Mouse (Mus musculus) midbrain, embryonic 10.5 days (tissue): ENCODE measurements around the gene Olfr1383. TPM values are rescaled to one million over a fixed set of nuclear protein-coding genes. Genes with fewer than 3 reads are reported as not detected.
"Not testable (repeated sequence)": the region's sequence is repeated elsewhere in the genome, so short reads cannot be mapped to it uniquely, and the experiment has no call there.

Source experiments
- DNase-seq: peaks from one replicate; pipeline ENCODE4 v3.0.0-alpha.2; 2017; ENCODE audit warnings: low spot score
- H3K27ac ChIP-seq: fragments of 300-500 bp; sonication (generic); replicated peaks from 2 replicates; pipeline ENCODE4 v1.5.1; 2016; ENCODE audit warnings: mild to moderate bottlenecking
- H3K27me3 ChIP-seq: fragments of 300-500 bp; sonication (generic); 2 replicates; pipeline ENCODE4 v1.6.1; 2016; ENCODE audit warnings: low read depth, mild to moderate bottlenecking; ENCODE audit not compliant: poor library complexity, severe bottlenecking
- H3K36me3 ChIP-seq: fragments of 300-500 bp; sonication (generic); 2 replicates; pipeline ENCODE4 v1.6.1; 2016; ENCODE audit warnings: mild to moderate bottlenecking, moderate library complexity
- H3K4me1 ChIP-seq: fragments of 300-500 bp; sonication (generic); 2 replicates; pipeline ENCODE4 v1.6.1; 2016
- H3K4me3 ChIP-seq: fragments of 300-500 bp; sonication (generic); 2 replicates; pipeline ENCODE4 v1.5.1; 2016; ENCODE audit warnings: mild to moderate bottlenecking, moderate library complexity
- H3K9me3 ChIP-seq: fragments of 300-500 bp; sonication (generic); replicated peaks from 2 replicates; pipeline ENCODE4 v1.6.1; 2016; ENCODE audit warnings: mild to moderate bottlenecking
- WGBS: fragments of 180-500 bp; shearing (Covaris S2); methylation state at CpG from one replicate; pipeline ENCODE4 v1.1.7; 2016; 5-methylcytosine and 5-hydroxymethylcytosine counted together
- polyA plus RNA-seq: library from polyadenylated mRNA; unstranded; fragments of >200 nt; fragmentation: Nextera tagmentation; extraction: Ambion mirVana; gene quantifications from 2 replicates; pipeline ENCODE4 v1.2.1, GENCODE M21; 2016

Olfr1383 gene
- not detected in 2 replicates for polyA plus RNA-seq

DNA sequence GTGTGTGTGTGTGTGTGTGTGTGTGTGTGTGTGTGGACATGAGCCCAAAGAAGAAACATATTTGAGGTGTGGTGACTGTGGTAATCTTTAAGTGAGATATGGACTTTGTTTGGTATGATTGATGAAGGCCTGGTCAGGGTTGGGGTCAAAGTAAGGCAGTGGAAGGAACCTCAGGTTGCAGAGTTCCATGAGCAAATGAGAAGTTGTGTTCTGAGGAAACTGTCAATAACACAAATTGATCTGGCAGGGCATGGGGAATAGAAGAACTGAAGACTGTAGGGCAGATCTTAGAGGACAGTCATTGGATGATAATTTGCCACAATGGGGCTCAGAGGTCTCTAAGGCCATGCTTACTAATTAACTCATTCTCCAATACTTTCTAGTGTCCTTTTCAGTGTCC lies at the start of gene Olfr1383:
Gene Olfr1383 (plus strand): TSS at position 301 of the 400 bp plus-strand sequence.
- no peak within 1 kb of the TSS for H3K27ac ChIP-seq
- H3K27me3 ChIP-seq, result no peaks in the 10 kb centered on the region
- DNase-seq, result no peak
- H3K4me1 ChIP-seq, result no peaks in the 10 kb centered on the region
- no peaks in the 10 kb centered on the region for H3K9me3 ChIP-seq
- no peak within 1 kb of the TSS for H3K4me3 ChIP-seq
- no peaks in the 10 kb centered on the region for H3K36me3 ChIP-seq

DNA sequence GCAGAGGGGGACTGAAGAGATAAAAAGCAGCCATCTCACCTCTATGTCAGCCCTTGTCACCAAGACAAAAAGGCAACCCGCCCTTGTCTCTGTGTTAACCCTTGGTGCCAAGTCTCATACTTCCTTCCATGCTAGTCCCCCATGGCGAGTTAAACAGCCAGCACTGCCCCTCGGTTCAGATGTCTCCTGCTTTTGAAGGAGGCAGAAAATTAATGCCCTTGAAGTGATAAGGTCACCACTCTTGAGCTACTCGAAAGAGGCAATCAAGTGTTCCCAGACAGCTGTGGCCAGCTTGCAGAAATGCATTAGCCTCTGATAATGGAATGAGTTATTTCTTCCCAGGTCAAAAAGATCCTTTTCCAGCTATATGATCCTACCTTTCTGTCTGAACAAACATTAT lies 33.5 kb upstream of the Olfr1383 start:
- WGBS, result 77% methylated on average over 4 of the region's 4 CpGs
- no peaks in the 10 kb centered on the region for H3K27me3 ChIP-seq

DNA sequence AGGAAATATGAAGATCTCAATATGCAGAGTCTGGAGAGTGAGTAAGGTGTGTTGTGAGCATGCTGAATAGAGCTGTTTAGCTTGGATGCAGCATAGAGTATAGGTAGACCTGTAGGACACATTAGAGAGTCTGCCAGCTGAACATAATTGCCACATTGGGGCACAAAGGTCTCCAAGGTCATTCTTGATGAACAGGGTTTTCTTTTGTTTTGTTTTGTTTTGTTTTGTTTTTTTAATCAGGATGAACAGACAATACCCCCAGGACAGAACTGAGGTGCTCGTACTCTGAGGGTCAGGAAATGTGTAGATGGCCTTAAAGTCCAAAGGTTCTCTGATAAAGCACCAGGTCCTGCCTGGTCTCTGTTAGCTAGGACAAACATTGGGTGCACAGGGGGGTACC lies 30.7 kb upstream of the Olfr1383 start, which contains the start of gene Olfr1385:
Gene Olfr1385 (plus strand): TSS at position 301 of the 400 bp plus-strand sequence.
- WGBS, result 89% methylated on average over 1 of the region's 1 CpGs
- H3K9me3 ChIP-seq, DNase-seq, H3K27ac ChIP-seq, H3K27me3 ChIP-seq, H3K4me1 ChIP-seq, H3K36me3 ChIP-seq, H3K4me3 ChIP-seq: not testable (repeated sequence)

More for the DNA sequence above, 33.5 kb upstream of the Olfr1383 start:
- Histone ChIP-seq H3K27ac (no peak overlapping the region), H3K4me3 (no peak overlapping the region), H3K36me3 (no peaks in the 10 kb centered on the region), H3K4me1 (no peaks in the 10 kb centered on the region), H3K9me3 (no peaks in the 10 kb centered on the region)
- DNase-seq, result no peak

DNA sequence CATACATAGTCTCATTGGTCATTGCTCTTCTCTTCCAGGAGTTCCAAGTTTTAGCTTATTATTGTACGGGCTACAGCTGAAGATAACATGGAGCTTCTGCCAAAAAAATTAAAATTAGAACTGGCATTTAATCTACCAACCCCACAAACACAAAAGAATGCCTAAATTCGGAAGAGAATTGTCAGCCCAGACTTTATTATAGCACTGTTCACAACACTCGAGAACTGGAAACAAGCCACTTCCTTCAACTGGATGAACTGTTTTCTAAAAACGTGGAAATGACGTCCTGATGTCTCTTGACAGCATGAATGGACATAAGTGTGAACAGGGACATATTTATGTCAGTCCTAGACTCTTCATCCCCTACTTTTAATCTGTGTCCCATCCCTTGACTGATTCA lies 1.4 kb upstream of the Olfr1383 start:
- 82% methylated on average over 5 of the region's 5 CpGs for WGBS
- Histone ChIP-seq H3K4me1 (no peaks in the 10 kb centered on the region), H3K36me3 (no peaks in the 10 kb centered on the region), H3K27me3 (no peaks in the 10 kb centered on the region), H3K9me3 (no peaks in the 10 kb centered on the region), H3K4me3 (no peak overlapping the region), H3K27ac (no peak overlapping the region)
- no peak for DNase-seq

DNA sequence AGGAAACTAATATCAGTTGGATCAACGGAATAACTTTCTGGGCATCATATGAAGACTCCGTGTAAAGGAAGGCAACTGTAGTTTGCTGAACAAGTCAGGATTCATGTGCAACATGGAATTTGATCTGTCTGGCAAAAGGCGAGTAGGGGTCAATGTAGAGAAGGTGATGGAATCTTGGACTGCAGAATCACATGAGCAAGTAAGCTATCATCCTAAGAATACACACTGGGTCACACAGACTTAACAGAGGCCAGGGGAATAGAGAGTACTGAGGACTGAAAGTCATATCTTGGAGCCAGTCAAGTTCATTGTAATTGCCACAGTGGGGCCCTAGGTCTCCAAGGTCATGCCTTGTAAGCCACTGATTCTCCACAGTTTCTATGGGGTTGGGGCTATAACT lies 8.5 kb downstream of the Olfr1383 start, which contains the start of gene Olfr1382:
Gene Olfr1382 (plus strand): TSS at position 301 of the 400 bp plus-strand sequence.
- 84% methylated on average over 3 of the region's 3 CpGs for WGBS
- no peaks in the 10 kb centered on the region for H3K4me1 ChIP-seq
- DNase-seq, result no peak
- no peaks in the 10 kb centered on the region for H3K9me3 ChIP-seq
- no peak within 1 kb of the TSS for H3K27ac ChIP-seq
- H3K27me3 ChIP-seq, result no peaks in the 10 kb centered on the region
- no peaks in the 10 kb centered on the region for H3K36me3 ChIP-seq
- no peak within 1 kb of the TSS for H3K4me3 ChIP-seq

DNA sequence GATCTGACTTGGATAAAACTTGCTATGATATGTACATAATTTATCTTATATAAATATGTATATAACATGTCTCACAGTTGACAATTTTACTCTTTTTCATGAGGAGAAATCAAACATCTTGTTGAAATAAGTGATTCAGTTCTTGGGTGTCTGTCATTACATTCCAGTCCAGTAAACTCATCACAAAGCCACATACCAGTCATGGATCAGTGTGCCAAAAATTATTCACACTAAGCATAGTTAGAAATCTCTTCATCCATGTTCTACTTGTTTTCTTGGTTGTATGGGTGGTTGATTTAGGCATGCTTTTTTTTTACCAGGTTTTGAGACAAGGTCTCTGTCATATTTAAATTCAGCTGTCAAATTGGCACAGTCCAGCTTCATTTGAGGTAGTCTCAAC lies 13.3 kb downstream of the Olfr1383 start:
- H3K4me1 ChIP-seq, result no peaks in the 10 kb centered on the region
- no peaks in the 10 kb centered on the region for H3K36me3 ChIP-seq
- no peak for DNase-seq
- H3K27me3 ChIP-seq, result no peaks in the 10 kb centered on the region
- H3K9me3 ChIP-seq, result no peaks in the 10 kb centered on the region
- no peak overlapping the region for H3K27ac ChIP-seq
- no peak overlapping the region for H3K4me3 ChIP-seq

DNA sequence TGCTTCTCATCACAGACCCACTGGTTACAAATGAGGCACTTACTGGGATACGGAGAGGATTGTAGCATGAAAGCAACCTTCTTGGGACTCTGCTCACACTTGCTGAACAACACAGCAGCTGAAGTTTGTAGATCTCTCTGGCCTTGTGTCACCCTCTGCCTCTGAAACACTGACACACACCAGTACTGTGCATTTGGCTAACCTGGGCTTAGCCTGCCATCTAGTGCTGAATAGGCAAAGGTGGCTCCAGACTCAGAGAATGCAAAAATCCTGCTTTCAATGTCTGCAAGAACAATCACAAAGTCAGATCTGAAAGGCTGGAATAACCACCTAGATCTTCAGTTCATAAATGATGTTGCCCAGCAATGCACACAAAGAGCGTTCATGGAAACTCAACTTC lies 17.2 kb downstream of the Olfr1383 start:
- H3K36me3 ChIP-seq, DNase-seq, H3K4me1 ChIP-seq, H3K9me3 ChIP-seq, H3K27ac ChIP-seq, H3K27me3 ChIP-seq, H3K4me3 ChIP-seq: not testable (repeated sequence)
- WGBS, result 89% methylated on average over 2 of the region's 2 CpGs

DNA sequence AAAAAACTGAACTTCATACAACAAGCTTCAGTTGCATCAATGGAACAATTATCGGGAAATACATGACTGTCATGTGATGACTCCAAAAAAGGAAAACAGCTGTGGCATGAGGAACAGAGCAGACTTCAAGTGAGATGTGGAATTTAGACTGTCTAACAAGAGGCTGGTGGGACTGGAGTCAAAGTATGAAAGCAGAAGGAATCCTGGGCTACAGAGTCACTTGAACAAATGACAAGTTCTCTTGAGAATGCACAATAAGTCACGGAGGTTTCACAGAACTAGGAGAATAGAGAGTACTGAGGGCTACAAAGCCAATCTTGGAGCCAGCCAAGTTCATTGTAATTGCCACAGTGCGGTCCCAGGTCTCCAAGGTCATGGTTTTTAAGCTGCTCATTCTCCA lies 23.7 kb downstream of the Olfr1383 start, which contains the start of gene Olfr1381:
Gene Olfr1381 (plus strand): TSS at position 301 of the 400 bp plus-strand sequence.
- not testable (repeated sequence) for H3K36me3 ChIP-seq, H3K27me3 ChIP-seq, H3K9me3 ChIP-seq, DNase-seq, H3K4me1 ChIP-seq, H3K4me3 ChIP-seq, H3K27ac ChIP-seq
- WGBS, result 74% methylated on average over 3 of the region's 3 CpGs

DNA sequence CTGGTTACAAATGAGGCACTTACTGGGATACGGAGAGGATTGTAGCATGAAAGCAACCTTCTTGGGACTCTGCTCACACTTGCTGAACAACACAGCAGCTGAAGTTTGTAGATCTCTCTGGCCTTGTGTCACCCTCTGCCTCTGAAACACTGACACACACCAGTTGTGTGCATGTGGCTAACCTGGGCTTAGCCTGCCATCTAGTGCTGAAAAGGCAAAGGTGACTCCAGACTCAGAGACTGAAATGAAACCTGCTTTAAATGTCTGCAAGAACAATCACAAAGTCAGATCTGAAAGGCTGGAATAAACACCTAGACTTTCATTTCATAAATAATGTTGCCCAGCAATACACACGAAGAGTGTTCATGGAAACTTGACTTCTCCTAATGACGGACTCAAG lies 34.6 kb downstream of the Olfr1383 start:
- 88% methylated on average over 3 of the region's 3 CpGs for WGBS
- not testable (repeated sequence) for H3K9me3 ChIP-seq, H3K27ac ChIP-seq, H3K4me1 ChIP-seq, DNase-seq, H3K4me3 ChIP-seq, H3K36me3 ChIP-seq, H3K27me3 ChIP-seq

DNA sequence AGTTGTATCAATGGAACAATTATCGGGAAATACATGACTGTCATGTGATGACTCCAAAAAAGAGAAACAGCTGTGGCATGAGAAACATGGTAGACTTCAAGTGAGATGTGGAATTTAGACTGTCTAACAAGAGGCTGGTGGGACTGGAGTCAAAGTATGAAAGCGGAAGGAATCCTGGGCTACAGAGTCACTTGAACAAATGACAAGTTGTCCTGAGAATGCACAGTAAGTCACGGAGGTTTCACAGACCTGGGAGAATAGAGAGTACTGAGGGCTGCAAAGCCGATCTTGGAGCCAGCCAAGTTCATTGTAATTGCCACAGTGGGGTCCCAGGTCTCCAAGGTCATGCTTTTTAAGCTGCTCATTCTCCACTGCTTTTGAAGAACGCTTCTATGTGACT lies 37.1 kb downstream of the Olfr1383 start, which contains the start of gene Olfr1380:
Gene Olfr1380 (plus strand): TSS at position 301 of the 400 bp plus-strand sequence.
- H3K27ac ChIP-seq, DNase-seq, H3K4me3 ChIP-seq, H3K4me1 ChIP-seq, H3K36me3 ChIP-seq, H3K9me3 ChIP-seq, H3K27me3 ChIP-seq: not testable (repeated sequence)
- 72% methylated on average over 5 of the region's 5 CpGs for WGBS

DNA sequence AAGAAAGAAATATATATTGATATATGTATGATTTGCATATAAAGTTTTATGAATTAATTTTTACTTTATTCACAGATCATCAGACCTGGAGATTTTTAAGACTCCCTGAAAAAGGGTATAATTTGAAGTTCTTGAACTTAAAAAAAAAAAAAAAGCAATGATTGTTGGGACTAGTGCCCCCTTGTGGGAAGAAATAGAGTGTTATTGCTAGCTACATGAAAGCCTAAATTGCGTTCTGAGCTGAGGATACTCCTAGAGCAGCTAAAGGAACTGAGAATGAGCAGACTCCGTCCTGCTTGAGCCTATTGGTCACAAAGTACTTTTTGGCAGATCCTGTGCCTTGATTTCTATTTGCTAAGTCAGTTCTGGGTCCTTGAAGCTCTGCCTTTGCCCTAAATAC lies 55.6 kb downstream of the Olfr1383 start:
- not testable (repeated sequence) for H3K36me3 ChIP-seq, DNase-seq, H3K9me3 ChIP-seq, H3K4me1 ChIP-seq, H3K4me3 ChIP-seq, H3K27me3 ChIP-seq, H3K27ac ChIP-seq
- 40% methylated on average over 2 of the region's 2 CpGs for WGBS

Other genes with a start within 250 kb of the Olfr1383 start
- gene Olfr1393, start 241.3 kb upstream of the Olfr1383 start, polyA plus RNA-seq, result 0.04 TPM in 1 of 2 replicates, not detected in the other
- gene Olfr1392, start 234.4 kb upstream of the Olfr1383 start, polyA plus RNA-seq, result 0.04 and 0.07 TPM in 2 replicates
- gene Olfr10, start 214.9 kb upstream of the Olfr1383 start, polyA plus RNA-seq, result not detected in 2 replicates
- gene Olfr1391, start 196.9 kb upstream of the Olfr1383 start, polyA plus RNA-seq, result not detected in 2 replicates
- not detected in 2 replicates for gene Olfr1390, start 184.5 kb upstream of the Olfr1383 start, polyA plus RNA-seq
- gene Olfr1389, start 96.6 kb upstream of the Olfr1383 start, polyA plus RNA-seq, result not detected in 2 replicates
- 0.09 TPM in 2 replicates for gene Olfr1388, start 83.0 kb upstream of the Olfr1383 start, polyA plus RNA-seq
- gene Olfr1387, start 64.3 kb upstream of the Olfr1383 start, polyA plus RNA-seq, result not detected in 2 replicates
- gene Olfr1386, start 54.6 kb upstream of the Olfr1383 start, polyA plus RNA-seq, result not detected in 2 replicates
- gene Olfr1385, start 30.6 kb upstream of the Olfr1383 start, polyA plus RNA-seq, result not detected in 2 replicates
- gene Olfr1384, start 12.9 kb upstream of the Olfr1383 start, polyA plus RNA-seq, result not detected in 2 replicates
- not detected in 2 replicates for gene Olfr1382, start 8.6 kb downstream of the Olfr1383 start, polyA plus RNA-seq
- not detected in 2 replicates for gene Olfr1381, start 23.8 kb downstream of the Olfr1383 start, polyA plus RNA-seq
- gene Olfr1380, start 37.2 kb downstream of the Olfr1383 start, polyA plus RNA-seq, result not detected in 2 replicates
- 3.8 TPM in 2 replicates for gene Flt4, start 89.6 kb downstream of the Olfr1383 start, polyA plus RNA-seq
- gene Scgb3a1, start 144.0 kb downstream of the Olfr1383 start, polyA plus RNA-seq, result not detected in 2 replicates
- 57.8 and 58.3 TPM in 2 replicates for gene Cnot6, start 193.1 kb downstream of the Olfr1383 start, polyA plus RNA-seq